Mouse (Mus musculus) small intestine, adult 2 months (tissue): Measurements from ENCODE around the gene Kcnk3.

ENCODE experiments used
- CTCF ChIP-seq: fragments of 200-500 bp; IDR thresholded peaks from 2 replicates; pipeline ENCODE4 v1.5.1; 2012; ENCODE audit warnings: low read depth, mild to moderate bottlenecking, control low read depth, inconsistent platforms, low read length, moderate library complexity, mixed read lengths; ENCODE audit not compliant: insufficient replicate concordance, insufficient read length; ENCODE audit errors: extremely low read depth
- POLR2A ChIP-seq: fragments of 200-500 bp; IDR thresholded peaks from 2 replicates; pipeline ENCODE4 v1.6.1; 2012; ENCODE audit warnings: low read depth, mild to moderate bottlenecking, control low read depth, inconsistent platforms, low read length, moderate library complexity

DNA sequence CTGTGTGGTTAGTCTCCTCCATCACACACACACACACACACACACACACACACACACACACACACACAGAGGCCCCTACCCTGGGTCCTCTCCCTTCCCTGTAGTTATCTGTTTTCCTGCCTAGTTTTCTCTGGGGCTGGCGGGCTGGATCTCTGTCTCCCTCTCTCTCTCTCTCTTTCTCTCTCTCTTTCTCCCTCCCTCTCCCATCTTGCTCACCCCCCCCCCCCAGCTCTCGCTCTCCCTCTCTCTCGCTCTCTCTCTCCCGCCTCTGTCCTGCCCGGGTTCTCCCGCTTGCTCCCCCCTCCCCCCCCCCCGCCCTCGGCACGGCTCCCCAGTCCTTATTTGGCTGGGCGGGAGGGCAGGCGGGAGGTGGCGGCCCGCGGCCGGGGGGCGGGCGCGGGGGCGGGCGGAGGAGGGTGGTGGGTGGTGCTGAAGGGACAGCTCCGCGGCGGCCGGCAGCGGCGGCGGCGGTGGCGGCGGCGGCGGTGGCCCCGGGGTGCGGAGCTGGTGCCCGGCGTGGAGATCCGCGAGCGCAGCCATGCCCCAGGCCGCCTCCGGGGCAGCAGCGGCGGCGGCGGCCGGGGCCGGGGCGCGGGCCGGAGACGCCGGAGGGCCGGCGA is at the start of gene Kcnk3:
- TF ChIP-seq POLR2A, result no peak
- no peak for TF ChIP-seq CTCF
